Mouse (Mus musculus): ENCODE results near the gene Tex2.

DNA sequence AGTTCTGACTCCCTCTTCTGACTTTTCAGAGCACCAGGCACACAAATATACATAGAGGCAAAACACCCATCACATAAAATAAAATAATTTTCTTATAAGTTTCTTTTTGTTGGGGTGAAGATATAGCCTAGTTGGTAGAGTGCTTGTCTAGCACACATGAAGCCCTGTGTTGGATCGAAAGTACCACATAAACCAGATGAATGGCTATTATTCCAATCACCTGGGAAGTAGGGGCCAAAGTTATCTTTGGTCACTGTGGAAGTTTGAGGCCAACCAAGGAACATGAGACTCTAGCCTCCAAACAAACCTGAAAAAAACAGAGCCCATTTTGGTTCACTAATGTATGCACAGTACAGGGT, 147.7 kb downstream of the Tex2 start:
- TF ChIP-seq CTCF (IDR thresholded peaks at IDR 0.05; ENCODE audit: control insufficient read depth, insufficient read depth, low read length) = no peak
- no peak for TF ChIP-seq POLR2A (IDR thresholded peaks at IDR 0.05; ENCODE audit: borderline replicate concordance, control insufficient read depth, low read depth, low read length)

Measured in bone marrow, adult 2 months (tissue).